Mouse (Mus musculus): ENCODE results near the gene Grm4. TPM values are rescaled to one million over a fixed set of nuclear protein-coding genes. Genes with fewer than 3 reads are reported as not detected.

Grm4 gene
- total RNA-seq, 2 experiments from 2014 or later: 0.07 TPM; not detected in 1

DNA sequence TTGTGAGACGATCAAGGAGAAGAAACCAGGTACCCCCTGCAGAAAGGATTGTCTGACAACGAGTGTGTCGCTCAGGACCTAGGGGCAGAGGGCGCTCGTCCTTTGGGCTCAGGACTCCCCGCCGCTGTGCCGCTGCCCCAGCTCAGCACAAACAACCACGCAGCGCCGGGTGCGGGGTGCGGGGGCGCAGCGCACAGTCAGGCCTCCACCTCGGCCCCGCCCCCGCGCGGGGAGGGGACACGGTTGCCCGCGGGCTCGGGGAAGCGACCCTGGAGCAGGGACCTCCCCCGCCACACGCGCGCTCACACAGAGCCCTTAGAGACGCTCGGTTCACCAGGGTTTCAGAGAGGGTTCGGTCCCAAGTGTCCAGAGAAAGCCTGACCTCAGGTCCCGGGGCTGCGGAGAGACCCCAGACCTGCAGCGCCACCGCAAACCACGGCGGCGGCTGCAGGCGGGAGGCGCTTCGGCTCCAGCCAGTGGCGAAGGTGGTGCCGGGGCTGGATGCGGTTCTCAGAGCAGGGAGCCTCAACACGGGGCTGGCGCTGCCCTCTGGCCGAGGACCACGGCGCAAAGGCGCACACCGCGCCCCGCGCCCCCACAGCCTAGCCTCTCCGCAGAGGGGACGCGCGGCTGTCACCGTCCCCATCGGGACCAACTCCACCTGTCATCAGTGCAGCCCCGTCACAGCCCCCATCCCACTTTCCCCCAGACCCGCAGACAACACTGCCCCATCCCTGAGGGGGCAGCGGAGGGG lies 9.2 kb downstream of the Grm4 start:
- DNase-seq: no peak

DNA sequence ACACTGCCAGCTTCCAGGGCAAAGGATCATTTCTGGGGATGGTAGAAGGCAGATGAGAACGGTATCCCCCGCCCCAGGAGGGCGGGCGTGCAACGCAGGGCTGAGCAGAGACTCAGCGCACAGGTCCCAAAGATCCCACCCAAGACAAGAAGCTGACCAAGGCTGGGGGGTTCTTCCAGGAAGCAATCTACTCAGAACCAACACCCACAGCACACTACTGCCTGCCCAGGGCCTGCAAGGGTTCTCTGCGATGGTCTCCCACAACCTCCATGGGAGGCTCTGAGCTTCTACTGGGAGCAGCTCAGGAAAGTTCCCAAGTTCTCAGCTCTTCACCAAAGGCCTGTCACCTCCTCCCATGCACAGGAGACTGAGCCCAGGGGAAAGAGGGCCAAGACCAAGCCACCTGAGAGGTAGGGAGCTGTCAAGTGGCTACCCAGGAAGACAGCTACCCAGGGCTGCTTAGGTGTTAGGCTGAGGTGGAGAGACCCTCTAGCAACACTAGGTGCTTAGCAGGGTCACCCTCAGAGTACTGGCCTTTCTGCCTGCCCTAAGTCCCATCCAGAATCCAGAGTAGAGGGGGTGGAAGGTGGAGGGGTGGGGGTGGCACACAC lies 10.0 kb downstream of the Grm4 start:
- DNase-seq: no peak

DNA sequence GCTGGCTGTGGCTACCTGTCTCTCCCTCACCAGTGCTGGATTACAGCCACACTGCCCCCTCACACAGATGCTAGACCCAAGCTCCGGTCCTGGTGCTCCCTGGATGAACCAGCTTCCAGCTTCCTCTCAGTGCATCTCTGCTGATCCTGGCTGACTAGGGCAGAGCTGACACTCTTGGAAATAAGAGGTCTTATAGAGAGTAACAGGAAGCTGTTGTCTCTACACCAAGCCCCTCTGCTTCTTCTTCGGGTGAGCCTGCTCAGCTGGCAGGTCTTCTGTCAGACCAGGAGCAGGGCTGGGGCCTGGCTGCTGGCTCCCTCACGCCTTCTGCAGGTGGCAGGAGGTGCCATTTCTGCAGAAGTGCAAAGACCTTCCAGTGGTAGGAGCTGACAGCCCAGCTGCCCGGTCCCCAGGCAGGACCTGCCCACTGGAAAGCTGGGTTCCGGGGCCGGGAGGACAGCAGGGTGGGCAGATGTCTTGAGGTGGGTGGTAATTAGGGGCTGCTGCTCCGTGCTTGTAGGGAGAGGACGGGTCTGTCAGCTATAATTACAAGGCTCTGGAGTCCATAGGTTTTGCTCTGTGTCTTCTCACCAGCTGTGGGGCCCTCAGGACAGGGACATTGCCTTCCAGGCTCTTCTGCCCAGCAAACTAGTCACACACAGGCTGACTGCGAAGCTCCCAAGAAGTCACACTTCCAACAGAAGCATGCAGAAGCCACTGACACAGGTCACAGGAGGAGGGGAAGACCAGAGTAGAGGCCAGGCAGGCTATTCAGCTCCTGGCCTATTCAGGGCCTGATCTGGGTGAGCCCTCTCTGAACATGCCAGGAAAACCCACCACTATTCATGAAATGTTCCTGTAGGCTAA lies 10.7 kb downstream of the Grm4 start:
- no peak for DNase-seq

DNA sequence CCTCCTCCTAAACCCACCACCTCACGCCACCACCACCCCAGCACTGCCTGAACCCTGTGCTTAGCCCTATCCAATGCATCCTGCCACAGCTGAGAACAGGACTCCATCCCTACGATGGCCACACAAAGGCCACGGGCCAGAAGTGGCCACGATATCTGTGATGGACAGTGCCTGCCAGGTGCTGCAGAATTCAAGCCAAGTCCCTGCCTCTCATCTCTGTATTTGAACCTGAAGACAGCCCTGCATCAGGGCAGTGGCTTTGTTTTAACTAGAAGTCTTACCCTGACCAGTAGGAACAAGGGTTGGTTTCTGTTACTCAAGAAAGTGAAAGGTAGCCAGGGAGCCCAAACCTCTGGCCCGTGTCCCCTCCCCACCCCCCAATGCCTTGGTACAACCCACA lies 12.1 kb downstream of the Grm4 start:
- DNase-seq: no peak

DNA sequence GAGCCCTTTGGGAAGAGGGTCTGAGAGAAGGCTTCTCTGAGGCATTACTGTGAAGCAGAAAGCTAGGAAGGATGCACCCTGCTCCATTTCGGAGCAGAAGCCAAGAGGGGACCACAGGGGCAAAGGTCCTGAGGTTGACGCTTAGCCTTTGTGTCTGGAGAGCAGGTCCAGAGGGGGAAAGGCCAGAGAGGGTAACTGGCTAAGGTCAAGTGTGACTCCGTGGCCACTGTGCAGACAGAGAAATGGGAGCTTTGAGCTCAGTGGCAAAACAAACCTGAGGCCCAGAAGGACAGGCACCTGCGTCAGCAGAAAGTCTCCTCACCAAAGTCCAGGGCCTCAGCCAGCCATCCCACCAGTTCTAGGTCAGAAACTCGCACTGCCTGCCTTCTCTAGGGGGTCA lies 12.7 kb downstream of the Grm4 start:
- no peak for DNase-seq

DNA sequence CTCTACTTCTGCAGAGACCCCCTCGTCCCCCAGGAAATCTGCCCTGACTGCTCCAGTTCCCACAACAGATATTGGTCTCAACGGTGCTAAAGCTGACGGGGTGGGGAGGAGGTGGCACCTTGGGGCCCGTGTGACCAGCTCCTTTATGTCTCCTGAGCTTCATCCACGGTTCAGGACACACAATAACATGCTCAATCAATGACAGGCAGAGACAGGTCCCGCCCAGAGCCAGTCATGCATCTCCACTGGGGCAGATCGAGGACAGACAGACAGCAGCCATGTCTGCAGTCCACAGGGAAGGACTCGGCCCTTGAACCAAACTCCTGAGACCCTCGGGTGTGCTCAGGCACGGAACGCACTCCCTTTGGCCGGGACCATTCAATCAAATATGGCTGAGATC lies 13.2 kb downstream of the Grm4 start:
- no peak for DNase-seq

DNA sequence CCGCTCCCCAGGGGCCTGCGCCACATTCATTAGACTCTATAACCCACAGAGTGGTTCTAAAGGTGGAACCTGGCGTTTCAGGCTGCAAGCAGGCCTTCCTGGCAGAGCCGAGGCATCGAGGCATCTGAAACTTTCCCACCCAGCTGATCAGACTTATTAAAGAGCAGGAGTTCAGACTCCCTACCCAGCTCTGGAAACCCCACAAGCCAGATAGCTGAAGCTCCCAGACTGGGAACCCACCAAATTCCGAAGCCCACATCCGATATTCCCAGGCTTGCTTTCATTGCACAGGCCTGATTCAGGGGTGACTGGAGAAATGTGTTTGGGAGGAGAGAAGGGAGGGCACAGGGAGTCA lies 13.6 kb downstream of the Grm4 start:
- no peak for DNase-seq

DNA sequence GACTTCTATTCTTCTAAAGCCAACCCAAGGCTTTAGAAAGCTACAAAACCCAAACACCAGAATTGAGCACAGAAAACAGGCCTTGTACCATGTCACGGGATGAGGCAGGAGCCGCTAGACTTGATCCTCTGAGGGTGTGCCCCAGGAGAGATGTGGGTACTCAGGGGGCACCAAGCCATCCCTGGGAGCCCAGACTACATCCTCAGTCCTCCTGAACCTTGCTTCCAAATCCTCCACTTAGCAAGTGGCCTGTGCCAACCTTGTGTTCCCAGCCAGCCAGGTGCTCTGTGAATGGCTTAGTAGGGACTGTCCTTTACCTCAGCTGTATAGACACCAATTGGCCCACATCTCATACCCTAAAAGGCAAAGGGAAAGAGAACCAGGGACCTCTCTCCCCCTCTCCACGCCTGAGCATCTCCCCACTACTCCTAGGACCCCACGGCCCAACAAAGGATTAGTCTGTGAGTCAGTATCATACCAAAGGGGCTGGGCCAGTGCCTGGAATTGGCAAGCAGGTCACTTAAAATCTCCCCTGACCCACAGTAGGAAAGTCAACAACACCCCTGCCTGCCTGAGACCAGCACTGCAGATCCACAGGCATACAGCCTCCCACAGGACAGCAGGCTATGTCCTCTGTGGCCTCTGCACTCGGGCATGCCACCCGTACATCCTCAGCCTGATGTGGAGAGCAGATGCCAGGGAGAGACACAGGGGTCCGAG lies 14.2 kb downstream of the Grm4 start:
- DNase-seq: no peak

DNA sequence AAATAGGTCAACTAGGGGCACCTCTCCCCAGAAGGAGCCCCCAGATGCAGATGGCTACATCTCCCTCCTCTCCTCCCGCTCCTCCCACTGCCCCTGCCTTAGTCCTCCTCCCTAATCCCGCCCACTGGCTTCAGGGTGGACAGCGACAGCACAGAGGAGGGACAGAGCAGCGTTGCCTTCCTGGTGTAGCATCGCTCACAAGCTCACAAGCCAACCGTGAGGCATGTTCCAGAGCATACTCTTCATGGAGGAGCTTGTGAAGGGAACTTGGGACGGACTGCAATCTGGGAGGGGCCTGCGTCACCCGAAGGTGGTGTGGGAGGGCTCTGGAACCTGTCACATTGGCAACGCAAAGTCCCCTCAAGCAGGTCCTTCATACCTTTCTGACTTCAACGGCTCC lies 14.8 kb downstream of the Grm4 start:
- no peak for DNase-seq

DNA sequence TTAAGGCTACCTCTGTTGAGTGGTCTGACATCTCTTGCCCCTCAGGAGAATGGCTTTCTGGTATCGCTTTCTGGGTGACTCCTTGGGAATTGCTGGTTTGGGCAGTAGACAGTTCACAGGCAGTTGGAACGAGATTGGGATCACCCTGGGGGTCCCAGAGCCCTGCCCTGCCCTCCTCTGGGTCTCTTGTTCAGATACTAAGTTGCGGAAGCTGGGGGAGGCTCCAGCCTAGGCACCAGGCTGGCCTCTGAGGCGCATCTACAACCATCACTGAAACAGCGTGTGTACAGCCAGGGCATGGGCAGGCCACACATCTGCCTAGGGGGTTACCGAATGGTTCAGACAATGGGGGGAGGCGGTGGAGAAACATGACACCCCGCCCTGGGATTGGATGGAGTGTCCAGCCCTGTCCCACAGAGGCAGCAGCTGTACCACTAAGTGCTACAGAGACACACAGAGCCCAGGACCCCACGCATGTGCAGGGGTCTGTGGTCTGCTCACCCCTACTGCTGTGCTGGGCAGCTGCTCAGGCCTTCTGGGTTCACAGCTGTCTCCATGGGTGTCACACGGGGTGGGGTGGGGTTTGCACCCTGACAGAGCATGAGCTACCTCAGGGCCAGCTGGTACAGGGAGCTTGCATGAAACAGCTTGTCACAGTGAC lies 15.9 kb downstream of the Grm4 start:
- no peak for DNase-seq

DNA sequence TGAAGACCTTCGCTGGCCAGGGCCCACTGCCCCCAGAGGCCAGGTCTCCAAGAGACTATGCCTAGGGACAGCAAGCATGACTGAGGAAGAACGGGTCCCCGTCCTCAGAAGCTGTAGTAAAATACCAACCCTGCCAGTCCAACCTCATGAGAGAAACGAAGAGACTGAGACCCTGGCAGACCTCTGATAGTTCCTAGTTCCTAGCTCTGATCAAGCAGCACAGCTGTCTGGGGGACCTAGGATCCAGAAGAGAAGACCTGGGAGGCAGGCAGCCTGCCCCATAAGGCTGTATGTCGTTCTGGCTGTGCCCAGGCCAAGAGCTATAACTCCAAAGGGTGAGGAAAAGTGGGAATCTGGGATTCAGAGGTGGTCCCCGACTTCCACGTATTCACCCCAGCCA lies 17.3 kb downstream of the Grm4 start:
- no peak for DNase-seq

DNA sequence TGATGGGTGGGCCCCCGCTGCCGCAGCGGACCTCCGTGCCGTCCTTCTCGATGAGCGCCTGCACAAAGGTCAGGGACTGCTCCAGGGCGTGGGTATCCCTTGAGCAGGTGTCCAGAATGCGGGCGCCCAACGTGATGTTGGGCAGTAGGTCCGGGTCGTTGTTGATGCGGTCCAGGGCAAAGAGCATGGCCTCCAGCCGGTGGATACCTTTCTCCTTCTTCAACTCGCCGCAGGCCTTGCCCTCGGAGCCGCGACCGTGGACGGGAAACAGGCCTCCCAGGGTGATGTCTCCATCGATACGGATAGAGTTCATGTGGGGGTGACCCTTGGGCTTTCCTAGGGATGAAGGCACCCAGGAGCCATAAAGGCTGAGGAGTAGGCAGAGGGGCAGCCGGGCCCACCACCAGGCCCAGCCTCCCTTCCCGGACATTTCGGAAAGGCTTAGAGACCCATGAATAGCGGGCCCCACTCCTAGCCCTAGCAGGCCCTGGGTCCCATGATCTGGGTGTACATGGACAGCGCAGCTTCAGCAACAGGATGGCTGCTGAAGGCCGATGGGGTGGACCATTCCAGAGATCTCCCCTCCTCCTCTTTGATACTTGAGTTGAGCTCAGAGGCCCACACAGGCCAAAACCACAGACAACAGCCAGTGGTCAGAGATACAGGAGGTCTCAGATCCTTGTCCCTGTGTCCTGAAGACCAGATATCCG lies 18.3 kb downstream of the Grm4 start:
- no peak for DNase-seq

DNA sequence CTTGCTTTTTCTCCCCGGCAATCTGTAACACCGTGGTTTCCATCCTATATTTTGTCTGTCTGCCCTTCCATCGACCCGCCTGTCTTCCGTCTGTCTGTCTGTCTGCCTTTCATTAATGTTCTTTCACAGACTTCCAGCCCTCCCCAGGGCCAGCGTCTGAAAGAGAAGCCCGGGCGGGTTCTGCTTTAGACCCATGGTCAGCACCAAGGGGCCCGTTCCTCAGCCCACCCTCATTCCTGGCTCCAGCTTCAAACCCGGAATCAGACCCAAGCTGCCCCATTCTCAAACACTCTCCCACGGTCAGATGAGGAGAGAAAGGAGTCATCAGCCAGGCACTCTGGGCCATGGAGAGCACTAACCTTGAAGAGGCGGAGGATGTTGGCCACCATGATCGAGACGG lies 18.9 kb downstream of the Grm4 start:
- no peak for DNase-seq

DNA sequence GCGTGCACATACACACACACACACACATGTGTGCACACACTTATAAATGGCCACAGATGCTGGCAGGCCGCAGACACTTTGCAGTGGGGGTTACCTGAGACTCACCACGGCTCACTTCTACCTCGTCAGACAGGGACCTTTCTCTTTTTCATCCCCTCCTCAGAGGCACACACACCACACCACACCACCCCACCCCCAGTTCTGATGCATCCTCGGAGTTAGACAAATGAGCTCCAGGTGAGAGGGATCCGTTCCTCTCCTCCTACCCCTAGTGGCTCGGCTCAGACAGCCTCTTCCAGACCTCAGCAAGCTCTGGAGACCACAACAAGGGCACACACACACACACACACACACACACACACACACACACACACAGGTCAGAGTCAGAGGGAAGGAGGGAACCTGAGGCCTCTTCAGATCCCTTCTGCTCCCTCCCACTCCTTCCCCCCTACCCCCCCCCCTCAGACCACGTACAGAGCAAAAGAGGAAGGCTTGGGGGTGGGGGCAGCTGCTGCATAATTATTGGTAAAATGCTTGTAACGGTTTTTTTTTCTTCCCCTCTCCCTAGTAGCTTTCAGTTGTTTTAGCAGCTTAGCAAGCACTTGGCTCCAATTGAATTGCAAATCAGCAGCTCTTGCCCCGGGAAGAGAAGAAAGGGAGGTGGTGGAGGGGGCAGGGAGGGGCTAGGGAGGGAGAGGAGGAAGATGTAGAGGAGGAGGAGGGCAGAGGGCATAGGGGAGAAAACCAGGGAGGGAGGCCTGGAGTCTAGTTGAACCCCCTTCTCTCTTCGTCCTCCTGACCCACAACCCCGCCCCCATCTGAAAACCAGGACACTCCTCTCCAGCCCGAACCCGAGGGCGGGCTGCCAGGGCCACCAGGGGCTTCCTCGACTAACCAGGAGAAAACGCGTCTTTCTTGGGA lies 19.6 kb downstream of the Grm4 start:
- DNase-seq: no peak

DNA sequence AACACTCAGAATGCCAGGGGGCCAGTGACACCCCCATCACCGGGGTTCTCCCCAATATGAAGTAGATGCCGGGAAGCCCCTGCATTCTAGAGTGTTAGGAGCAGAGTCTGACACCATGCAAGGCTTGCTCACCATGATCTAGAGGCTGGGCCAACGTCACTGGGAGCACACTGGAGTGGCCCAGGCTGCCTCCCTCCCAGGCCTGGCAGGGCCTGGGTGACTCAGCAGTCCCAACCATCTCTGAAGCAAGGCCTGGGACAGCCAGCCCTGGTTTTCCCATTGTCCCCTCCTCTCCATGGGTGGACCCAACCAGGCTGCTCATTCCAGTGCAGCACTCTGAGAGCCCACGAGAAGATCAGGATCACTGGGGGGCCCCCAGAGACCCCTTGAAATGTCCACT lies 20.4 kb downstream of the Grm4 start:
- no peak for DNase-seq

DNA sequence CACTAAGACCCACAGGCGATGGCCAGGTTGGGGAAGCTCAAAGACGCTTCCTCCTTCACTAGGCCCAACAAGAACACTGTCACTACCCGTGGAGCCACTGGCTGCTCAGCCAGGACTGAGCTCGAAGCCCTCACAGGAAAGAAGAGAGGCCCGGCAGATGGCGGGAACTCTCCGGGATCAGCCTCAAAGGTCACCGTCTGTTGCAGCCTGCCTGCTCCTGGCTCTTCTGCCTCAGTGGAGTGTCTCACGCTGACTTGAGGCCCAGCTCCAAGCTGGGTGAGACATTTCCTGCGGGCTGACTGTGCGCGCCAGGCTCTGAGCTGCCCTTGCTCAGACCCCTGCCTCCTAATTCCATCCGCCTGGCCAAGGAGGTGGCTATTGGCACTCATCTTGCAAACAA lies 22.1 kb downstream of the Grm4 start:
- no peak for DNase-seq

DNA sequence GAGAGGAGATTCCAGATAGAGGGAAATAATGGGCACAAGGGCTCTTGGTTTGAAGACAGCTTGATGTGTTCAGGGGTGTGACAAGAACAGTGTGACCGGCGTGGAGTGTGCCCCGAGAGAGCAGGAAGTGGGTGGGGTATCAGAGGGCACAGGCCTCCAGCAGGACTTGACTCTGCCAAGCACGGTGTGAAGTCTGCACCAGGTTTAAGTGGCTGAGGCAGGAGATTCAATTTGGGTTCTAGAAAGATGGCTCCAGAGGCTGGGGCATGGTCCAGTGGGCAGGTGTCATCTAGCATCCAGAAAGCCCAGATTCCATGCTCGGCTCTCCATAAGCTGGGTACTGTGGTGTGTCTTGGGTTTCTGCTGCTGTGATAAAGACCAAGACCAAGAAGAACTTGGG lies 23.4 kb downstream of the Grm4 start:
- no peak for DNase-seq

DNA sequence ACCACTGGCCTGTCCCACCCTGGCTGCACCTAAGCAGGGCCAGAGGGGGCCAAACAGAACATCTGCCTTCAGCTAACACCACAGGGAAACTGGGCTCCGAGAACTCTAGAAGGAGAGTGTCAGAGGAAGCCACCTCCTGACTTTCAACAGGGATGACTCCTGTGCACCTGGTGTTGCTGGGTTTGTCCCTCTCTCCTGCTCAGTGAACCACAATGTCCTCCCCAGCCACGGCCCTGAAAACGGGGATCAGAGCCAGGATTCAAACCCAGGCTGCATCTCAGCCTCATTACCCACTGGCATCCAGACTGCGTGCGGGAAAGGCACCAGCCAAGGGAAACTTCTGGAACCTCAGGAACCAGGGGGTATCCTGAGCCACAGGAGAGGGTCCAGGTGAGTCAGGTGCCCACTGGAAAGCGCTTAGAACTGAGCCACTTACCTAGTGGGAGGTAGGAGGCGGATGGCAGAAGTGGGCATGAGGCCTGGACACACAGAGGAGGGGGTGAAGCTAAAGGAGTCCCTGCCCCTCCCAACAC lies 26.1 kb downstream of the Grm4 start:
- DNase-seq: no peak

DNA sequence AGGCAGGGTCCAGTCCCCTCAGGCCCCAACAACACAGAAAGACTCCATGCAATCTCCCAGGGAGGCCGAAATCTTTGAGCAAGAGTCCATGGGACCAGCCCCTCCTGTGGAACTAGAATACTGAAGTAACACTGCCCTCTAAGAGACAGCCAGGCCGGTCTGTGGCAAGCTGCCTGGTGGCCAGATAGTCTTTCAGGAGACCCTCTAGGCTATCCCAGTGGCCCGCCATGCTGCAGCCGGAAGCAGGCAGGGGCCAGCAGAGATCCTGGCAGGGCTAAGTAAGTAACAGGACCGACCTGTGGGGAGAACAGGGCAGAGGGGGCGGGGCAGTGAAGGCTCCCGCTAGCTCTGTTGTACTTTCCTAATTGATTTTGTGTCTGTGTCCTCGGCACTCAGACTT lies 27.2 kb downstream of the Grm4 start:
- DNase-seq: no peak

DNA sequence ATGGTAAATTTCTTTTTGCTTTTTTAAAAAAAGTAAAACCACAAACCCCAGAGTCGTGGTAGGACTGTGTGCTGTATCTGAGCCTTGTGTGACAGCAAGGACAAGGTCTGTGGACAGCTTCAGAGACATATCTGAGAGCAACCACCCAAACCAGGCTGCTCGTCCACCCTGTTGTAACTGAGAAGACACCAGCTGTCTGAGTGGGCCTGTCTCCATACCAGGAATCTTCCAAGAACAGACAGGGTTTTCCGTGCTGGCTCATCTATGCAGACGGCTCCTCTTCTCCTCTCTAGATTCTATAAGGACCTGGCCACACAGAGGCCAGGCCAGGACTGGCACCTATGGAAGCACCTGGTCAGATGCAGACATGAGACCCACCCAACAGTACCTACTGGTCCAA lies 27.8 kb downstream of the Grm4 start:
- DNase-seq: no peak

Measured in heart, postnatal 4 days (tissue).